Mouse (Mus musculus) C2C12 (cell line): ENCODE results near the gene Myo5a. TPM values are rescaled to one million over a fixed set of nuclear protein-coding genes. Genes with fewer than 3 reads are reported as not detected.

ENCODE experiments used
- H3K27me3 ChIP-seq: one replicate; pipeline ENCODE4 v1.6.1; 2011; ENCODE audit not compliant: control insufficient read depth, insufficient read depth, insufficient read length
- H3K36me3 ChIP-seq: one replicate; pipeline ENCODE4 v1.6.1; 2011; ENCODE audit not compliant: control insufficient read depth, insufficient read depth
- H3K4me3 ChIP-seq: one replicate; pipeline ENCODE4 v1.5.1; 2011; ENCODE audit warnings: mild to moderate bottlenecking, control low read depth; ENCODE audit not compliant: poor library complexity, insufficient read depth, severe bottlenecking
- H3K79me2 ChIP-seq: one replicate; pipeline ENCODE4 v1.6.1; 2011; ENCODE audit not compliant: control insufficient read depth, insufficient read depth
- H3K79me3 ChIP-seq: one replicate; pipeline ENCODE4 v1.6.1; 2011; ENCODE audit warnings: low read depth, control low read depth
- H3ac ChIP-seq: one replicate; pipeline ENCODE3; 2011; ENCODE audit warnings: low read depth; ENCODE audit not compliant: control insufficient read depth, insufficient read length
- CEBPB ChIP-seq: IDR thresholded peaks from one replicate; pipeline ENCODE4 v1.6.1; 2011; ENCODE audit warnings: low read depth, mild to moderate bottlenecking, control low read depth, moderate library complexity
- CTCF ChIP-seq: IDR thresholded peaks from one replicate; pipeline ENCODE4 v1.5.1; 2011; ENCODE audit not compliant: control insufficient read depth, insufficient read depth, insufficient read length
- FOSL1 ChIP-seq: IDR thresholded peaks from one replicate; pipeline ENCODE4 v1.8.0; 2011; ENCODE audit warnings: mild to moderate bottlenecking, low read length; ENCODE audit not compliant: poor library complexity, insufficient read depth, severe bottlenecking
- MAX ChIP-seq: IDR thresholded peaks from one replicate; pipeline ENCODE4 v1.6.1; 2011; ENCODE audit warnings: mild to moderate bottlenecking, control low read depth
- MYOD1 ChIP-seq: IDR thresholded peaks from one replicate; pipeline ENCODE4 v1.6.1; 2011; ENCODE audit warnings: low read depth; ENCODE audit not compliant: control insufficient read depth, insufficient read length
- MYOG ChIP-seq: IDR thresholded peaks from one replicate; pipeline ENCODE4 v1.6.1; 2011; ENCODE audit not compliant: control insufficient read depth, insufficient read length; ENCODE audit errors: extremely low read depth
- USF1 ChIP-seq: IDR thresholded peaks from one replicate; pipeline ENCODE4 v1.6.1; 2011; ENCODE audit warnings: low read depth, mild to moderate bottlenecking, control low read depth, moderate library complexity
- polyA plus RNA-seq: library from polyadenylated mRNA; unstranded; fragments of >200 nt; fragmentation: generic; extraction: Trizol; gene quantifications from one replicate; pipeline ENCODE4 v1.2.1, GENCODE M21; 2012; ENCODE audit warnings: missing spikeins

Myo5a gene
- polyA plus RNA-seq, 1 experiment, result 30.2 TPM

GRCm38 (mm10) chr9:75214743-75215413, 144.1 kb downstream of the Myo5a start:
- TF ChIP-seq CTCF (no peak), MYOD1 (no peak), FOSL1 (no peak)
- Histone ChIP-seq H3ac (no peak overlapping the region), H3K27me3 (no peaks in the 10 kb centered on the region), H3K79me2 (no peaks in the 10 kb centered on the region), H3K36me3 (peaks cover 57% of the 10 kb centered on the region), H3K79me3 (no peaks in the 10 kb centered on the region), H3K4me3 (no peak overlapping the region)

- Histone ChIP-seq H3K36me3 (peaks cover 43% of the 10 kb centered on the region), H3K4me3 (no peak overlapping the region), H3ac (no peak overlapping the region), H3K79me3 (no peaks in the 10 kb centered on the region), H3K79me2 (no peaks in the 10 kb centered on the region), H3K27me3 (no peaks in the 10 kb centered on the region)
- TF ChIP-seq FOSL1 (no peak), CEBPB (no peak), MYOG (no peak), CTCF (no peak)
Measured at GRCm38 (mm10) chr9:75219942-75220341, 149.1 kb downstream of the Myo5a start.

- Histone ChIP-seq H3K27me3 (no peaks in the 10 kb centered on the region), H3K79me2 (no peaks in the 10 kb centered on the region), H3K79me3 (no peaks in the 10 kb centered on the region), H3K4me3 (no peak overlapping the region), H3K36me3 (peaks cover 28% of the 10 kb centered on the region), H3ac (no peak overlapping the region)
- peak; percentile 41 for TF ChIP-seq MAX
- TF ChIP-seq CTCF, result no peak
Measured at GRCm38 (mm10) chr9:75221420-75222287, 150.8 kb downstream of the Myo5a start.

- Histone ChIP-seq H3K4me3 (no peak within 1 kb of the TSS), H3K36me3 (no peaks in the 10 kb centered on the region), H3K79me2 (no peaks in the 10 kb centered on the region), H3ac (no peak within 1 kb of the TSS), H3K27me3 (no peaks in the 10 kb centered on the region), H3K79me3 (no peaks in the 10 kb centered on the region)
- TF ChIP-seq USF1 (no peak), CEBPB (no peak), FOSL1 (no peak), CTCF (no peak), MYOD1 (no peak), MYOG (no peak), MAX (no peak)
Measured at GRCm38 (mm10) chr9:75231841-75232746, 161.3 kb downstream of the Myo5a start, which contains the start of gene Myo5c. TSS of gene Myo5c (plus strand) at chr9:75232020.

- Histone ChIP-seq H3K36me3 (no peaks in the 10 kb centered on the region), H3ac (no peak overlapping the region), H3K27me3 (no peaks in the 10 kb centered on the region), H3K79me3 (no peaks in the 10 kb centered on the region), H3K4me3 (no peak overlapping the region), H3K79me2 (no peaks in the 10 kb centered on the region)
- TF ChIP-seq MYOD1 (no peak), MYOG (no peak), USF1 (no peak), CTCF (no peak), FOSL1 (no peak), CEBPB (no peak), MAX (no peak)
Measured at GRCm38 (mm10) chr9:75232860-75233259, 162.0 kb downstream of the Myo5a start.
